Mouse (Mus musculus): ENCODE results near the gene Drosha. TPM values are rescaled to one million over a fixed set of nuclear protein-coding genes. Genes with fewer than 3 reads are reported as not detected.
"Not testable (repeated sequence)": the region's sequence is repeated elsewhere in the genome, so short reads cannot be mapped to it uniquely, and the experiment has no call there.

The Drosha gene
- polyA plus RNA-seq, 1 experiment from 2014 or later = 11.1 TPM

GRCm38 (mm10) chr15:12909171-12909570 is 84.6 kb downstream of the Drosha start:
- no peak overlapping the region for H3K4me3 ChIP-seq (replicated peaks)
- H3K9ac ChIP-seq = no peak overlapping the region
- no peaks in the 10 kb centered on the region for H3K27me3 ChIP-seq
- H3K9me3 ChIP-seq (replicated peaks) = no peaks in the 10 kb centered on the region
- no peak overlapping the region for H3K4me2 ChIP-seq
- 71% methylated on average over 7 of the region's 7 CpGs for WGBS (ENCODE audit: insufficient replicate concordance)
- no peak overlapping the region for H3K27ac ChIP-seq (replicated peaks)
- H3K36me3 ChIP-seq (replicated peaks) = peaks cover 36% of the 10 kb centered on the region
- H3K4me1 ChIP-seq (replicated peaks) = peaks cover 8% of the 10 kb centered on the region
- no peak for ATAC-seq (ENCODE audit: insufficient read depth)

- no peaks in the 10 kb centered on the region for H3K27me3 ChIP-seq
- no peak overlapping the region for H3K9ac ChIP-seq
- no peak overlapping the region for H3K4me2 ChIP-seq
- peaks cover 44% of the 10 kb centered on the region for H3K36me3 ChIP-seq (replicated peaks)
- ATAC-seq (ENCODE audit: insufficient read depth) = no peak
- peaks cover 8% of the 10 kb centered on the region for H3K4me1 ChIP-seq (replicated peaks)
- H3K4me3 ChIP-seq (replicated peaks) = no peak overlapping the region
- 90% methylated on average over 7 of the region's 7 CpGs for WGBS (ENCODE audit: insufficient replicate concordance)
- H3K27ac ChIP-seq (replicated peaks) = no peak overlapping the region
- no peaks in the 10 kb centered on the region for H3K9me3 ChIP-seq (replicated peaks)
These were observed 86.5 kb downstream of the Drosha start for GRCm38 (mm10) chr15:12911082-12911481.

- Histone ChIP-seq H3K9me3 (replicated peaks) (no peaks in the 10 kb centered on the region), H3K4me2 (no peak overlapping the region), H3K27me3 (no peaks in the 10 kb centered on the region), H3K4me1 (replicated peaks) (no peaks in the 10 kb centered on the region), H3K4me3 (replicated peaks) (no peak overlapping the region), H3K36me3 (replicated peaks) (peaks cover 70% of the 10 kb centered on the region), H3K9ac (no peak overlapping the region), H3K27ac (replicated peaks) (no peak overlapping the region)
- WGBS (ENCODE audit: insufficient replicate concordance) = 86% methylated on average over 10 of the region's 10 CpGs
- ATAC-seq (ENCODE audit: insufficient read depth) = no peak
These were observed 91.8 kb downstream of the Drosha start for GRCm38 (mm10) chr15:12916314-12916815.

- peaks cover 73% of the 10 kb centered on the region for H3K36me3 ChIP-seq (replicated peaks)
- not testable (repeated sequence) for ATAC-seq (ENCODE audit: insufficient read depth)
- 80% methylated on average over 11 of the region's 11 CpGs for WGBS (ENCODE audit: insufficient replicate concordance)
These were observed 94.8 kb downstream of the Drosha start for GRCm38 (mm10) chr15:12919326-12919966.

GRCm38 (mm10) chr15:12919967-12920870 is 95.6 kb downstream of the Drosha start:
- no peak for ATAC-seq (ENCODE audit: insufficient read depth)
- H3K36me3 ChIP-seq (replicated peaks) = peaks cover 73% of the 10 kb centered on the region
- H3K4me1 ChIP-seq (replicated peaks) = no peaks in the 10 kb centered on the region
- no peaks in the 10 kb centered on the region for H3K9me3 ChIP-seq (replicated peaks)
- H3K9ac ChIP-seq = no peak overlapping the region
- H3K27ac ChIP-seq (replicated peaks) = no peak overlapping the region
- H3K4me2 ChIP-seq = no peak overlapping the region
- 82% methylated on average over 24 of the region's 24 CpGs for WGBS (ENCODE audit: insufficient replicate concordance)
- no peak overlapping the region for H3K4me3 ChIP-seq (replicated peaks)
- H3K27me3 ChIP-seq = no peaks in the 10 kb centered on the region

More at GRCm38 (mm10) chr15:12919326-12919966, 94.8 kb downstream of the Drosha start:
- not testable (repeated sequence) for H3K4me1 ChIP-seq (replicated peaks); H3K4me3 ChIP-seq (replicated peaks); H3K4me2 ChIP-seq; H3K9me3 ChIP-seq (replicated peaks); H3K27me3 ChIP-seq; H3K27ac ChIP-seq (replicated peaks); H3K9ac ChIP-seq

GRCm38 (mm10) chr15:12921901-12922300 is 97.3 kb downstream of the Drosha start:
- WGBS (ENCODE audit: insufficient replicate concordance) = 75% methylated on average over 6 of the region's 6 CpGs
- Histone ChIP-seq H3K4me1 (replicated peaks) (no peaks in the 10 kb centered on the region), H3K27me3 (no peaks in the 10 kb centered on the region), H3K9me3 (replicated peaks) (no peaks in the 10 kb centered on the region), H3K36me3 (replicated peaks) (peaks cover 73% of the 10 kb centered on the region), H3K4me2 (no peak overlapping the region), H3K9ac (no peak overlapping the region), H3K4me3 (replicated peaks) (no peak overlapping the region), H3K27ac (replicated peaks) (no peak overlapping the region)
- no peak for ATAC-seq (ENCODE audit: insufficient read depth)

- Histone ChIP-seq H3K27me3 (no peaks in the 10 kb centered on the region), H3K9me3 (replicated peaks) (no peaks in the 10 kb centered on the region), H3K9ac (no peak overlapping the region), H3K36me3 (replicated peaks) (peaks cover 69% of the 10 kb centered on the region), H3K4me1 (replicated peaks) (no peaks in the 10 kb centered on the region), H3K27ac (replicated peaks) (no peak overlapping the region), H3K4me3 (replicated peaks) (no peak overlapping the region), H3K4me2 (no peak overlapping the region)
- WGBS (ENCODE audit: insufficient replicate concordance) = 52% methylated on average over 6 of the region's 6 CpGs
- ATAC-seq (ENCODE audit: insufficient read depth) = no peak
These were observed 99.2 kb downstream of the Drosha start for GRCm38 (mm10) chr15:12923826-12924225.

- H3K27me3 ChIP-seq = no peaks in the 10 kb centered on the region
- no peak overlapping the region for H3K4me2 ChIP-seq
- H3K27ac ChIP-seq (replicated peaks) = no peak overlapping the region
- ATAC-seq (ENCODE audit: insufficient read depth) = no peak
- peaks cover 7% of the 10 kb centered on the region for H3K4me1 ChIP-seq (replicated peaks)
- H3K4me3 ChIP-seq (replicated peaks) = no peak overlapping the region
- H3K9me3 ChIP-seq (replicated peaks) = no peaks in the 10 kb centered on the region
- no peak overlapping the region for H3K9ac ChIP-seq
- 84% methylated on average over 5 of the region's 5 CpGs for WGBS (ENCODE audit: insufficient replicate concordance)
- H3K36me3 ChIP-seq (replicated peaks) = peaks cover 37% of the 10 kb centered on the region
These were observed 106.9 kb downstream of the Drosha start for GRCm38 (mm10) chr15:12931481-12931880.

GRCm38 (mm10) chr15:12936217-12936732 is 111.7 kb downstream of the Drosha start:
- peak overlapping the region; percentile 74; the same call in 1 of the 2 replicates for H3K27ac ChIP-seq (replicated peaks)

GRCm38 (mm10) chr15:12937326-12937725 is 112.7 kb downstream of the Drosha start:
- peak overlapping the region; percentile 45 for H3K4me2 ChIP-seq
- peak overlapping the region; percentile 74 for H3K27ac ChIP-seq (replicated peaks)
- H3K9me3 ChIP-seq (replicated peaks); H3K9ac ChIP-seq; H3K27me3 ChIP-seq; H3K36me3 ChIP-seq (replicated peaks): not testable (repeated sequence)
- H3K4me3 ChIP-seq (replicated peaks) = peak overlapping the region; percentile 23
- WGBS (ENCODE audit: insufficient replicate concordance) = 29% methylated on average over 3 of the region's 3 CpGs
- ATAC-seq (ENCODE audit: insufficient read depth) = peak; percentile 97
- peaks cover 37% of the 10 kb centered on the region for H3K4me1 ChIP-seq (replicated peaks)

More at GRCm38 (mm10) chr15:12936217-12936732, 111.7 kb downstream of the Drosha start:
- H3K4me2 ChIP-seq = peak overlapping the region; percentile 45
- 0 out of 2 replicates have a peak, but pooled peaks cover 3% of the 10 kb centered on the region for H3K36me3 ChIP-seq (replicated peaks)
- 78% methylated on average over 10 of the region's 10 CpGs for WGBS (ENCODE audit: insufficient replicate concordance)
- ATAC-seq (ENCODE audit: insufficient read depth) = no peak
- no peaks in the 10 kb centered on the region for H3K27me3 ChIP-seq
- H3K4me3 ChIP-seq (replicated peaks) = no peak overlapping the region
- no peak overlapping the region for H3K9ac ChIP-seq
- no peaks in the 10 kb centered on the region for H3K9me3 ChIP-seq (replicated peaks)
- H3K4me1 ChIP-seq (replicated peaks) = peaks cover 37% of the 10 kb centered on the region

GRCm38 (mm10) chr15:12941106-12941505 is 116.5 kb downstream of the Drosha start:
- Histone ChIP-seq H3K4me2 (no peak overlapping the region), H3K27ac (replicated peaks) (no peak overlapping the region), H3K9ac (no peak overlapping the region), H3K9me3 (replicated peaks) (no peaks in the 10 kb centered on the region), H3K36me3 (replicated peaks) (0 out of 2 replicates have a peak, but pooled peaks cover 3% of the 10 kb centered on the region), H3K4me1 (replicated peaks) (peaks cover 33% of the 10 kb centered on the region), H3K27me3 (no peaks in the 10 kb centered on the region), H3K4me3 (replicated peaks) (no peak overlapping the region)
- no peak for ATAC-seq (ENCODE audit: insufficient read depth)
- 74% methylated on average over 9 of the region's 9 CpGs for WGBS (ENCODE audit: insufficient replicate concordance)

Measured in liver, embryonic 15.5 days (tissue).